Mouse (Mus musculus): ENCODE measurements around the gene Olfr68. TPM values are rescaled to one million over a fixed set of nuclear protein-coding genes. Genes with fewer than 3 reads are reported as not detected.
"Not testable (repeated sequence)": the region's sequence is repeated elsewhere in the genome, so short reads cannot be mapped to it uniquely, and the experiment has no call there.

Gene Olfr68
- polyA plus RNA-seq (2016; fragmentation: Nextera tagmentation; extraction: Ambion mirVana), result not detected in 2 replicates

GRCm38 (mm10) chr7:103779598-103779997, at the start of gene Olfr68:
Olfr68 (minus strand) TSS chr7:103779698.
- no peaks in the 10 kb centered on the region for H3K4me1 ChIP-seq
- no peak within 1 kb of the TSS for H3K4me2 ChIP-seq
- H3K4me3 ChIP-seq (replicated peaks), result no peak within 1 kb of the TSS
- WGBS, result 73% methylated on average over 3 of the region's 3 CpGs
- no peak within 1 kb of the TSS for H3K27ac ChIP-seq
- H3K9me3 ChIP-seq, result no peaks in the 10 kb centered on the region
- H3K36me3 ChIP-seq (replicated peaks), result no peaks in the 10 kb centered on the region
- no peak for ATAC-seq (ENCODE audit: low FRiP score)
- H3K9ac ChIP-seq, result no peak within 1 kb of the TSS
- no peaks in the 10 kb centered on the region for H3K27me3 ChIP-seq

GRCm38 (mm10) chr7:103827808-103828207, 48.3 kb upstream of the Olfr68 start, which contains the start of gene Hbb-bs:
Hbb-bs (minus strand) TSS chr7:103828096.
- H3K4me1 ChIP-seq, result no peaks in the 10 kb centered on the region
- H3K27me3 ChIP-seq, result no peaks in the 10 kb centered on the region
- no peaks in the 10 kb centered on the region for H3K36me3 ChIP-seq (replicated peaks)
- H3K9me3 ChIP-seq, result no peaks in the 10 kb centered on the region
- 84% methylated on average over 4 of the region's 4 CpGs for WGBS
- no peak within 1 kb of the TSS for H3K27ac ChIP-seq
- no peak within 1 kb of the TSS for H3K4me3 ChIP-seq (replicated peaks)
- no peak for ATAC-seq (ENCODE audit: low FRiP score)
- H3K9ac ChIP-seq, result no peak within 1 kb of the TSS
- no peak within 1 kb of the TSS for H3K4me2 ChIP-seq

GRCm38 (mm10) chr7:103827139-103827538, 47.6 kb upstream of the Olfr68 start:
- ATAC-seq (ENCODE audit: low FRiP score); H3K4me2 ChIP-seq; H3K4me3 ChIP-seq (replicated peaks); H3K4me1 ChIP-seq; H3K27me3 ChIP-seq; H3K27ac ChIP-seq; H3K9me3 ChIP-seq; H3K36me3 ChIP-seq (replicated peaks); H3K9ac ChIP-seq: not testable (repeated sequence)
- no CpG with 5 or more reads among the region's 2 CpGs for WGBS

- no peaks in the 10 kb centered on the region for H3K36me3 ChIP-seq (replicated peaks)
- no peak overlapping the region for H3K4me3 ChIP-seq (replicated peaks)
- no peaks in the 10 kb centered on the region for H3K27me3 ChIP-seq
- no peaks in the 10 kb centered on the region for H3K4me1 ChIP-seq
- 64% methylated on average over 3 of the region's 3 CpGs for WGBS
- no peak overlapping the region for H3K27ac ChIP-seq
- H3K9me3 ChIP-seq, result no peaks in the 10 kb centered on the region
- no peak overlapping the region for H3K9ac ChIP-seq
- no peak overlapping the region for H3K4me2 ChIP-seq
- no peak for ATAC-seq (ENCODE audit: low FRiP score)
Measured at GRCm38 (mm10) chr7:103826255-103826887, 46.9 kb upstream of the Olfr68 start.

- H3K36me3 ChIP-seq (replicated peaks), result no peaks in the 10 kb centered on the region
- H3K27ac ChIP-seq, result no peak overlapping the region
- no peaks in the 10 kb centered on the region for H3K4me1 ChIP-seq
- no peaks in the 10 kb centered on the region for H3K9me3 ChIP-seq
- H3K27me3 ChIP-seq, result no peaks in the 10 kb centered on the region
- no peak overlapping the region for H3K4me3 ChIP-seq (replicated peaks)
- H3K4me2 ChIP-seq, result no peak overlapping the region
- H3K9ac ChIP-seq, result no peak overlapping the region
- no peak for ATAC-seq (ENCODE audit: low FRiP score)
- 94% methylated on average over 3 of the region's 3 CpGs for WGBS
Measured at GRCm38 (mm10) chr7:103825536-103826254, 46.2 kb upstream of the Olfr68 start.

- H3K4me1 ChIP-seq, result no peaks in the 10 kb centered on the region
- H3K9ac ChIP-seq, result no peak overlapping the region
- H3K4me3 ChIP-seq (replicated peaks), result no peak overlapping the region
- H3K4me2 ChIP-seq, result no peak overlapping the region
- no peak for ATAC-seq (ENCODE audit: low FRiP score)
- H3K9me3 ChIP-seq, result no peaks in the 10 kb centered on the region
- 85% methylated on average over 2 of the region's 2 CpGs for WGBS
- no peak overlapping the region for H3K27ac ChIP-seq
- no peaks in the 10 kb centered on the region for H3K36me3 ChIP-seq (replicated peaks)
- H3K27me3 ChIP-seq, result no peaks in the 10 kb centered on the region
Measured at GRCm38 (mm10) chr7:103824597-103824996, 45.1 kb upstream of the Olfr68 start.

- 71% methylated on average over 1 of the region's 2 CpGs for WGBS
- not testable (repeated sequence) for H3K9ac ChIP-seq; ATAC-seq (ENCODE audit: low FRiP score); H3K27me3 ChIP-seq; H3K4me1 ChIP-seq; H3K4me2 ChIP-seq; H3K9me3 ChIP-seq; H3K36me3 ChIP-seq (replicated peaks); H3K27ac ChIP-seq; H3K4me3 ChIP-seq (replicated peaks)
Measured at GRCm38 (mm10) chr7:103815085-103815484, 35.6 kb upstream of the Olfr68 start.

GRCm38 (mm10) chr7:103813766-103814165, 34.3 kb upstream of the Olfr68 start, which contains the start of gene Hbb-bt:
Hbb-bt (minus strand) TSS chr7:103813996.
- H3K4me1 ChIP-seq, result no peaks in the 10 kb centered on the region
- ATAC-seq (ENCODE audit: low FRiP score), result no peak
- WGBS, result 84% methylated on average over 3 of the region's 3 CpGs

GRCm38 (mm10) chr7:103813152-103813551, 33.7 kb upstream of the Olfr68 start:
- H3K9ac ChIP-seq; H3K9me3 ChIP-seq; H3K36me3 ChIP-seq (replicated peaks); H3K4me3 ChIP-seq (replicated peaks); H3K4me1 ChIP-seq; H3K27ac ChIP-seq; ATAC-seq (ENCODE audit: low FRiP score); H3K4me2 ChIP-seq; H3K27me3 ChIP-seq: not testable (repeated sequence)
- no CpG with 5 or more reads among the region's 3 CpGs for WGBS

More at GRCm38 (mm10) chr7:103813766-103814165, 34.3 kb upstream of the Olfr68 start, which contains the start of gene Hbb-bt:
- Histone ChIP-seq H3K27me3 (no peaks in the 10 kb centered on the region), H3K4me3 (replicated peaks) (no peak within 1 kb of the TSS), H3K27ac (no peak within 1 kb of the TSS), H3K9me3 (no peaks in the 10 kb centered on the region), H3K36me3 (replicated peaks) (no peaks in the 10 kb centered on the region), H3K9ac (no peak within 1 kb of the TSS), H3K4me2 (no peak within 1 kb of the TSS)

GRCm38 (mm10) chr7:103812174-103812573, 32.7 kb upstream of the Olfr68 start:
- ATAC-seq (ENCODE audit: low FRiP score), result no peak
- no peak overlapping the region for H3K4me3 ChIP-seq (replicated peaks)
- H3K4me2 ChIP-seq, result no peak overlapping the region
- H3K9me3 ChIP-seq, result no peaks in the 10 kb centered on the region
- H3K9ac ChIP-seq, result no peak overlapping the region
- no peaks in the 10 kb centered on the region for H3K4me1 ChIP-seq
- WGBS, result 65% methylated on average over 1 of the region's 1 CpGs
- H3K27me3 ChIP-seq, result no peaks in the 10 kb centered on the region
- H3K36me3 ChIP-seq (replicated peaks), result no peaks in the 10 kb centered on the region
- no peak overlapping the region for H3K27ac ChIP-seq

GRCm38 (mm10) chr7:103811223-103811845, 31.8 kb upstream of the Olfr68 start:
- no peak overlapping the region for H3K9ac ChIP-seq
- H3K4me1 ChIP-seq, result no peaks in the 10 kb centered on the region
- H3K27me3 ChIP-seq, result no peaks in the 10 kb centered on the region
- no peak overlapping the region for H3K27ac ChIP-seq
- 69% methylated on average over 1 of the region's 1 CpGs for WGBS
- H3K9me3 ChIP-seq, result no peaks in the 10 kb centered on the region
- no peak overlapping the region for H3K4me3 ChIP-seq (replicated peaks)
- ATAC-seq (ENCODE audit: low FRiP score), result no peak
- H3K36me3 ChIP-seq (replicated peaks), result no peaks in the 10 kb centered on the region
- no peak overlapping the region for H3K4me2 ChIP-seq

- Histone ChIP-seq H3K9me3 (no peaks in the 10 kb centered on the region), H3K36me3 (replicated peaks) (no peaks in the 10 kb centered on the region), H3K4me3 (replicated peaks) (no peak overlapping the region), H3K4me2 (no peak overlapping the region), H3K27ac (no peak overlapping the region), H3K4me1 (no peaks in the 10 kb centered on the region), H3K9ac (no peak overlapping the region), H3K27me3 (no peaks in the 10 kb centered on the region)
- ATAC-seq (ENCODE audit: low FRiP score), result no peak
- 84% methylated on average over 3 of the region's 3 CpGs for whole genome bisulfite sequencing
Measured at GRCm38 (mm10) chr7:103810746-103811145, 31.2 kb upstream of the Olfr68 start.
